Mouse (Mus musculus) E14TG2a.4 (cell line): ENCODE data around the gene Sdc3.

Experiments
- CTCF ChIP-seq: conservative IDR thresholded peaks from 2 replicates; pipeline ENCODE4 v1.5.1; 2014; ENCODE audit warnings: low read length
- POU5F1 ChIP-seq: IDR thresholded peaks from 2 replicates; pipeline ENCODE4 v1.6.1; 2014; ENCODE audit warnings: low read length, borderline replicate concordance

GRCm38 (mm10) chr4:130838585-130838984 is 46.2 kb downstream of the Sdc3 start:
- no peak for TF ChIP-seq CTCF
- TF ChIP-seq POU5F1: no peak
